Mouse (Mus musculus) hindbrain, postnatal 0 days (tissue): ENCODE measurements around the gene Hsd3b6. TPM values are rescaled to one million over a fixed set of nuclear protein-coding genes. Genes with fewer than 3 reads are reported as not detected.

Source experiments
- ATAC-seq: fragments of 200-750 bp; cut with Nextera tagmentation; 2 replicates; pipeline ENCODE4 v1.8.0; 2017; ENCODE audit warnings: mild to moderate bottlenecking, moderate TSS enrichment, moderate library complexity
- DNase-seq: peaks from one replicate; pipeline ENCODE4 v3.0.0-alpha.2; 2015; ENCODE audit warnings: low spot score
- H3K27ac ChIP-seq: fragments of 300-500 bp; sonication (generic); 2 replicates; pipeline ENCODE4 v1.5.1; 2014; ENCODE audit warnings: mild to moderate bottlenecking
- H3K27me3 ChIP-seq: fragments of 300-500 bp; sonication (generic); 2 replicates; pipeline ENCODE4 v1.6.1; 2014; ENCODE audit warnings: low read length, mixed read lengths; ENCODE audit not compliant: insufficient read depth
- H3K36me3 ChIP-seq: fragments of 300-500 bp; sonication (generic); 2 replicates; pipeline ENCODE4 v1.6.1; 2014; ENCODE audit warnings: low read length, mixed read lengths; ENCODE audit not compliant: insufficient read depth
- H3K4me1 ChIP-seq: fragments of 300-500 bp; sonication (generic); 2 replicates; pipeline ENCODE4 v1.6.1; 2014; ENCODE audit warnings: antibody characterized with exemption, low read length, mixed read lengths; ENCODE audit not compliant: insufficient read depth
- H3K4me2 ChIP-seq: fragments of 300-500 bp; sonication (generic); 2 replicates; pipeline ENCODE4 v1.6.1; 2014; ENCODE audit warnings: low read depth, mild to moderate bottlenecking, low read length, moderate library complexity, mixed read lengths
- H3K4me3 ChIP-seq: fragments of 300-500 bp; sonication (generic); 2 replicates; pipeline ENCODE4 v1.5.1; 2014; ENCODE audit warnings: low read length
- H3K9ac ChIP-seq: fragments of 300-500 bp; sonication (generic); replicated peaks from 2 replicates; pipeline ENCODE4 v1.6.1; 2014; ENCODE audit warnings: mild to moderate bottlenecking, low read length, moderate library complexity, mixed read lengths
- H3K9me3 ChIP-seq: fragments of 300-500 bp; sonication (generic); 2 replicates; pipeline ENCODE4 v1.6.1; 2016; ENCODE audit warnings: low read length, mixed read lengths
- CTCF ChIP-seq: IDR thresholded peaks from 2 replicates; pipeline ENCODE4 v1.5.1; 2016; ENCODE audit warnings: antibody characterized with exemption, control low read depth, low read depth
- WGBS: fragments of 180-500 bp; shearing (Covaris S2); extraction: QIAGEN DNeasy Blood & Tissue Kit; methylation state at CpG from one replicate; pipeline ENCODE4 v1.1.7; 2014; 5-methylcytosine and 5-hydroxymethylcytosine counted together
- polyA plus RNA-seq: library from polyadenylated mRNA; unstranded; fragments of >200 nt; fragmentation: Nextera tagmentation; extraction: Ambion mirVana; gene quantifications from 2 replicates; pipeline ENCODE4 v1.2.1, GENCODE M21; 2015
- total RNA-seq: library from RNA; depleted of rRNA; stranded (reverse); fragments of >200 nt; gene quantifications from 2 replicates; pipeline ENCODE4 v1.2.3, GENCODE M21; 2014; rRNA removed

Hsd3b6 gene
- total RNA-seq (not detected in 2 replicates), polyA plus RNA-seq (0.11 TPM in 1 of 2 replicates, not detected in the other)

DNA sequence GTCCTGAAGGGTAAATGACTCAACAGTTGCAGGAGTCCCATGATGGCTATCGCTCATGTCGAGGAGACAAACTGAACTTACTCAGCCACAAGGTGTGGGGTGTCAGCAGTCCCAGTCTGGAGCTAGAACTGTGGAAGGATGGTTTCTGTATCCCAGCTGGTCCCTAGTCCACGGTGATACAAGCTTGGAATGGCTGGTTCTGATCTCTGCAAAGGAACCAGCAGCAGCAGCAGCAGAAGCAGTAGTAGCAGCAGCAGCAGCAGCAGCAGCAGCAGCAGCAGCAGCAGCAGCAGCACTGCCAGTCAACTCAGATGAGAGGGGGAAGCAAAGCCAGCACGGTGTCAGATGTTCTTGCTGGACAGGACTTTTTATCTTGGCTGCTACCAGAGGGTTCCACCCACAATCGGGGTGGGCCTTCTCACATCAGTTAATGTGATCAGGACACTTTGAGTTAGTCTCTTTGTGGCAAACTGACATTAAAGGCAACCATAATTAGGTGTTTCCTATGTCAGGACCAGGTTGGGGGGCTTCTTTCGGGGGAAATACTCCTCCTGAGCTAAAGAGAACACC lies at the start of gene Hsd3b6:
Hsd3b6 (minus strand) TSS at position 343 of the 570 bp plus-strand sequence.
- H3K27me3 ChIP-seq = no peaks in the 10 kb centered on the region
- H3K4me1 ChIP-seq = no peaks in the 10 kb centered on the region
- H3K4me2 ChIP-seq = no peak within 1 kb of the TSS
- no peak for ATAC-seq
- no peak for DNase-seq
- no peaks in the 10 kb centered on the region for H3K9me3 ChIP-seq
- H3K36me3 ChIP-seq = no peaks in the 10 kb centered on the region
- no peak within 1 kb of the TSS for H3K27ac ChIP-seq
- 83% methylated on average over 6 of the region's 6 CpGs for WGBS
- no peak within 1 kb of the TSS for H3K9ac ChIP-seq
- no peak within 1 kb of the TSS for H3K4me3 ChIP-seq
- TF ChIP-seq CTCF = no peak

DNA sequence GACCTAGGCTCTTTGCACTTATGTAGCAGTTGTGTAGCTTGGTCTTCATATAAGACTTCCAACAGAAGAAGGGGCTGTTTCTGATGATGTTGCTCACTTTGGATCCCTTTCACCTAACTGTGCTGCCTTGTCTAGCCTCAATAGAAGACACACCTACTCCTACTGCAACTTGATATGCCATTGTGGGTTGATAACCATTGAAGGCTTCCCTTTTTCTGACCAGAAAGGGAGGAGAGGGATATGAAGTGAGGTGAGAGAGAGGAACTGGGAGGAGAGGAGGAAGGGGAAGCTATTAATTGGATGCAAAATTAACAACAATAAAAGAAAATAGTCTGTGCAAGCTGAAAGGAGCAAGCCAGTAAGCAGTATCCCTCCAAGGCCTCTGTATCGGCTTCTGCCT lies 48.6 kb upstream of the Hsd3b6 start:
- no peak for ATAC-seq
- TF ChIP-seq CTCF = no peak
- WGBS = 89% methylated on average over 1 of the region's 1 CpGs
- H3K27ac ChIP-seq = no peak overlapping the region
- no peaks in the 10 kb centered on the region for H3K27me3 ChIP-seq
- no peaks in the 10 kb centered on the region for H3K4me1 ChIP-seq
- H3K9me3 ChIP-seq = no peaks in the 10 kb centered on the region
- DNase-seq = no peak
- no peak overlapping the region for H3K4me3 ChIP-seq
- no peak overlapping the region for H3K4me2 ChIP-seq
- H3K36me3 ChIP-seq = no peaks in the 10 kb centered on the region
- H3K9ac ChIP-seq = no peak overlapping the region

DNA sequence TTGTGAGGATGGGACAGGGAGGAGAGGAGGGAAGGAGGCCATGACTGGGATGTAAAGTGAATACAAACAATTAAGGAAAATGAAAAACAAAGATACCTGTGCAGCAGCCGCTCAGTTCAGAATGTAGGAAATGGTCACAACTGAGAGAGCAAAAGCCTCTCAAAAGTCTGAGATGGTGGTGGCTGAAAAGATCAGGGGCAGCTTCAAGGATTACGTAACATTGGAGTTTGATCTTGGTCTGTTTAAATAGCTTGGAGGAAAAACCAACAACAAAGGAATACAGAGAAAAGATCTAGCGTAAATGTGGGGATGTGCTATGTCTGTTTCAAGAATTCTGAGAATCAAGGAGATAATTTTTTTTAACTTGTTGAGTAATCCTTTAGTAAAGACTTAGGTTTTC lies 45.3 kb upstream of the Hsd3b6 start, which contains the start of gene Hsd3b1:
Hsd3b1 (minus strand) TSS at position 219 of the 400 bp plus-strand sequence.
- 89% methylated on average over 3 of the region's 3 CpGs for WGBS
- Histone ChIP-seq H3K4me2 (no peak within 1 kb of the TSS), H3K4me1 (no peaks in the 10 kb centered on the region), H3K9ac (no peak within 1 kb of the TSS), H3K27me3 (no peaks in the 10 kb centered on the region), H3K36me3 (no peaks in the 10 kb centered on the region), H3K9me3 (no peaks in the 10 kb centered on the region), H3K4me3 (no peak within 1 kb of the TSS), H3K27ac (no peak within 1 kb of the TSS)
- no peak for TF ChIP-seq CTCF
- ATAC-seq (no peak), DNase-seq (no peak)

DNA sequence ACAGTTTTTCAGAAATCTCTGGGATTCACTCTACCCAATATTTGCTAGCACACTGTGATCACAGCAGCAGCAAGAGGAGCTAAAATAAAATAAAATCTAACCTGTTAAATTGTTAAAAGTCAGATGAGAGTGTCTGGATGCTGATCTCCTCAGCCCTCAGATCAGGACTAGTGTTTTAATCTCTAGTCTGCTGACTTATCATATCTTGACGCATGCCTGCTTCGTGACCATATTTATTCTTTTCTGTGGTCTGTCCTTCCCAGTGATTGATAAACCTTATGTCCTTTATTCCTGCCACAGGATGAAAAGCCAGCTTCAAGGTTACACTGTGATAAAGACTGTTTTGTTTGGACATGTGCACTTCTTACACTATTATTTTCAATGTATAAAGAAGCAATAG lies 43.8 kb upstream of the Hsd3b6 start:
- H3K4me1 ChIP-seq = no peaks in the 10 kb centered on the region
- H3K27me3 ChIP-seq = no peaks in the 10 kb centered on the region
- H3K9ac ChIP-seq = no peak overlapping the region
- H3K4me2 ChIP-seq = no peak overlapping the region
- no peak overlapping the region for H3K27ac ChIP-seq
- TF ChIP-seq CTCF = no peak
- DNase-seq (no peak), ATAC-seq (no peak)
- no peaks in the 10 kb centered on the region for H3K36me3 ChIP-seq
- H3K9me3 ChIP-seq = no peaks in the 10 kb centered on the region
- WGBS = 92% methylated on average over 2 of the region's 2 CpGs
- no peak overlapping the region for H3K4me3 ChIP-seq

DNA sequence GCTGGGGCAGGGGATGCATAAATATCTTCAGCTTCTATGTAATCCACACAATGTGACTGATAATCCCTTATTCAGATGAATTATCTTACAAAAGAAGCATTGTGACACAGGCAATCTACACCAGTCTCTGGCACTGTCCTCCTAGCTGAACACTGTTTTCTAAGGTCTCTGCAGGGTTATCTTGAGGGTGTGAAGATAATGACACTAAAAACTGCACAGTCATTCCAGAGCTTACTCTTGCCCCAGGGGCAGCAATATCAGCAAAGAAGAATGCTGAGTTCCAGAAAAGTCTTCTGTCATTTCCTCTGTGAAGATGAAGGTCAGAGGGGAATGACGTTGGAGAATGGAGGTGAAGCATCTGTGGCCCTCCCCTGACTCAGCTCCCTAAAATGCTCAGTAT lies 42.6 kb upstream of the Hsd3b6 start:
- Histone ChIP-seq H3K9me3 (no peaks in the 10 kb centered on the region), H3K4me2 (no peak overlapping the region), H3K27me3 (no peaks in the 10 kb centered on the region), H3K4me3 (no peak overlapping the region), H3K27ac (no peak overlapping the region), H3K36me3 (no peaks in the 10 kb centered on the region), H3K9ac (no peak overlapping the region), H3K4me1 (no peaks in the 10 kb centered on the region)
- DNase-seq (no peak), ATAC-seq (no peak)
- no peak for TF ChIP-seq CTCF
- 81% methylated on average over 1 of the region's 1 CpGs for WGBS

DNA sequence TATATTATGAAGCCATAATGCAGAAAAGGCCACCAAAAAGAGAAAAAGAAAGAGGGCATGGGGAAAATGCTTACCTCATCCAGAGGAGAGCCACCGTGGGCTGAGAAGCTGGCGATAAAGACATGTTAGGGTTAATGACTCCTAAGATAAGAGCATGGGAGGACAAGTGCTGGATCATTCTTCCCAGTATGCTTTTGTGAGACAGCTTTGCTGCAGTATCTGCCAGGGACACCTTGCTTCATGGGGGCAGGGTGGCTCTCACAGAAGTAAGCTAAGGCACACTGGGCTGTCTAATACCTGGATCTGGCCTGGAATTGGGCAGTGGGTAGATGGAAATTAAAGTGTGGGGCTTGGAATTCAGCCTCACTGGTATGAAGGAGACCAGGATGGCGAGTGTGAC lies 40.9 kb upstream of the Hsd3b6 start:
- ATAC-seq = no peak
- TF ChIP-seq CTCF = no peak
- 80% methylated on average over 3 of the region's 3 CpGs for WGBS
- no peak overlapping the region for H3K4me2 ChIP-seq
- no peaks in the 10 kb centered on the region for H3K36me3 ChIP-seq
- H3K4me3 ChIP-seq = no peak overlapping the region
- H3K27ac ChIP-seq = no peak overlapping the region
- no peaks in the 10 kb centered on the region for H3K9me3 ChIP-seq
- no peaks in the 10 kb centered on the region for H3K4me1 ChIP-seq
- DNase-seq = no peak
- no peaks in the 10 kb centered on the region for H3K27me3 ChIP-seq
- H3K9ac ChIP-seq = no peak overlapping the region

DNA sequence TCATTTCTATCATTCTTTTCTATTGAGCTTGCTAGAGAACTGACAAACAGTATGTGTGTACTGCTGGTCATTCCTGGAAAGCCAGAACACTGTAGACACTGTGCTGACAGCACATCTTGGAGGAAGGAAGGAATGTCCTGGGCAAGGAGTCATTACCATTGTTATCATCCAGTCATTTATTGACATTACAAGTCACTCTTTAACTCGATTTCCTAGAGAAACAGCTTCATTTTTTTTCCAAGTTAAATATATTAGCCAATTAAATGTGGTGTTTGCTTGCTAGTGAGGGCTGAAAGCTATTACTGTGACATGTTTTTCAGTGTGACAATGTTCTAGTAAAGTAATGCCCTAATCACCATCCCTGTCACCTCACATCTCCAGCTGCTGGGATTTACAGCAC lies 39.4 kb upstream of the Hsd3b6 start:
- 31% methylated on average over 1 of the region's 1 CpGs for WGBS
- Histone ChIP-seq H3K27me3 (no peaks in the 10 kb centered on the region), H3K9ac (no peak overlapping the region), H3K9me3 (no peaks in the 10 kb centered on the region), H3K4me2 (no peak overlapping the region), H3K27ac (no peak overlapping the region), H3K36me3 (no peaks in the 10 kb centered on the region), H3K4me3 (no peak overlapping the region), H3K4me1 (no peaks in the 10 kb centered on the region)
- TF ChIP-seq CTCF = no peak
- no peak for DNase-seq
- no peak for ATAC-seq
